Mouse (Mus musculus): ENCODE data around the gene Avpi1. TPM values are rescaled to one million over a fixed set of nuclear protein-coding genes. Genes with fewer than 3 reads are reported as not detected.

The Avpi1 gene
- polyA plus RNA-seq, 1 experiment from 2014 or later = 33.6 TPM

DNA sequence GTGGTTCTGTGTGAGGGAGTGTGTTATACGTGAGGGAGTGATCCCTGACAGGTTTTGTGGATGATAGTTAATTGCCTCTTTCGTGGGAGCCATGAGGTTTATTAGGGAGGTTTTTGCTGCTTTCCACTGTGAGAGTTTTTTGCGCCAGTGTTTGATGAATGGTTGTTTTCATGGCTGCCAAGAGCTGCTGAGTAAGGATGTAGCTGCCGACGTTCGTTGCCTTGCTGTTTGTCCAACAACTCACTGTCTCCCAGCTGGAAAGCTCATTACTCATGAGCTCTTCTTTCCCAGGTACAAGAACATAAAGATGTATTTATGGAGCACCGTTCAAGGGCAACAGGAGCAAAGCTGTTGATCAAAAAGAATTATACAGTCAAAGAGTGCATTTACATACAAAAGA lies 35.3 kb upstream of the Avpi1 start:
- Histone ChIP-seq H3K27ac (ENCODE audit: low read depth) (no peak overlapping the region), H3K4me1 (replicated peaks; ENCODE audit: control insufficient read depth, insufficient read depth, low read length) (no peaks in the 10 kb centered on the region; the same call in none of the 2 replicates), H3K27me3 (replicated peaks; ENCODE audit: control insufficient read depth, insufficient read depth, low read length) (peaks cover 5% of the 10 kb centered on the region; the same call in 1 of the 2 replicates), H3K4me3 (ENCODE audit: low read depth, low read length) (no peak overlapping the region), H3K9ac (ENCODE audit: low read length) (no peak overlapping the region), H3K4me2 (ENCODE audit: low read length) (no peak overlapping the region), H3K9me3 (ENCODE audit: control insufficient read depth, low read length) (no peaks in the 10 kb centered on the region), H3K36me3 (ENCODE audit: control insufficient read depth, insufficient read depth, low read length) (no peaks in the 10 kb centered on the region)
- 21% methylated on average over 7 of the region's 7 CpGs for WGBS
- DNase-seq (ENCODE audit: low spot score) (no peak), ATAC-seq (replicated peaks; ENCODE audit: low FRiP score, low TSS enrichment, low read depth) (no peak)

DNA sequence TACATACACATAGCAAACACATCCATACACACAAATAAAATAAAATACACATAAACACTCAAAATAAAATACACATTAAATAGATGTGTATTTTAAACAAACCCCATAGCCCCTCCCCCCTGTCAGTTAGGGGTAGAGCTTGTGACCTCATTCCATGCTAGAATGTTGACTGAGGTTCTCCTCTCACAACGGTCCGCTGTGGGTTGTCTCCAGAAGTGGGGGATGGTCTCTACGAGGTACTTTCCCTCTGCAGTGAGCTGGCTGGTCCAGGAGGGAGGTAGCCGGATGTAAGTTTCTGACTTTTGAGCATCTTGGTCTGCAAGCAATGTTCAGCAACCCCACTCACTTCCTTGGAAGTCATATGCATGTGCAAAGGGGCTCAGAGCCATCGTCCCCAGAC lies 34.9 kb upstream of the Avpi1 start, which contains the start of gene Zfyve27:
Gene Zfyve27 (plus strand): TSS at position 188 of the 400 bp plus-strand sequence.
- H3K9ac ChIP-seq (ENCODE audit: low read length) = no peak within 1 kb of the TSS
- no peak within 1 kb of the TSS for H3K4me3 ChIP-seq (ENCODE audit: low read depth, low read length)
- no peaks in the 10 kb centered on the region for H3K36me3 ChIP-seq (ENCODE audit: control insufficient read depth, insufficient read depth, low read length)
- DNase-seq (ENCODE audit: low spot score) (no peak), ATAC-seq (replicated peaks; ENCODE audit: low FRiP score, low TSS enrichment, low read depth) (no peak)
- no peaks in the 10 kb centered on the region for H3K9me3 ChIP-seq (ENCODE audit: control insufficient read depth, low read length)
- H3K27me3 ChIP-seq (replicated peaks; ENCODE audit: control insufficient read depth, insufficient read depth, low read length) = peaks cover 4% of the 10 kb centered on the region; the same call in 1 of the 2 replicates
- 40% methylated on average over 5 of the region's 5 CpGs for WGBS
- H3K4me2 ChIP-seq (ENCODE audit: low read length) = no peak within 1 kb of the TSS
- H3K27ac ChIP-seq (ENCODE audit: low read depth) = no peak within 1 kb of the TSS
- H3K4me1 ChIP-seq (replicated peaks; ENCODE audit: control insufficient read depth, insufficient read depth, low read length) = no peaks in the 10 kb centered on the region; the same call in none of the 2 replicates

DNA sequence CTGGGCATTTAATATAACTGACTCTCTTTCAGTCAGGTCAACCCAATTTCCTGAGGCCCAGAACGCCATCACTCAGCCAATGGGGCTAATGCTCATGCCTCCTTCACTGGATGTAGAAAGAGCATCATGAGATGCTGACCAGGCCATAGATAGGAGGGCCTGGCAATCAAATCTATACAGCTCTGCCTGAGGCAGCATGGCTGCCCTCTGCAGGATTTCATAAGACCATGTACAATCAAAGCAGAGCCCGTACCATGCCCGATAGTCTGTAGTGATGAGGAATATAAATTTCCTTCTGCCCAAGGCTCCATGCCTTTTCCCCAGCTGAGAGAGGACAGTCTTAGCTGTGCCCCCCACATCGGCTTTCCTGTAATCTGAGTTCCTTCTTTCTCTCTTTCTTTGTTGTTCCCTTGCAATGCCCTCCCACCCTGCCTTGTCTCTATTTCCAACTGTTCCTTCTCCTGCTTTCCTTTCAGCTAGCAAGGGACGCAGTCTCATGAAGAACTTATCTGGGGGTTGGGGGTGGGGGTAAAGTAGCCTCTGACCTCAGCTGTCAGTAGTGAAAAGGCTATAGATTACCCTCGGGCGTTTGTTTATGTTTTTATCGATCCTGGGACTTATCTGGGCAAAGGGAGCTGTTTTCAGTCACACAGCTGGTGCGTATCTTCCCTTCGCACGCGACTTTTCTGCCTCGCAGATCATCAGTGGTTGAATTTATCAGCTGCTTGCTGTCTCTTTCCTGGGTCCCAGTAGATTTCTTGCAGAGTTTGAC lies 29.6 kb upstream of the Avpi1 start:
- Histone ChIP-seq H3K9me3 (ENCODE audit: control insufficient read depth, low read length) (no peaks in the 10 kb centered on the region), H3K4me3 (ENCODE audit: low read depth, low read length) (no peak overlapping the region), H3K4me1 (replicated peaks; ENCODE audit: control insufficient read depth, insufficient read depth, low read length) (peaks cover 5% of the 10 kb centered on the region; the same call in 1 of the 2 replicates), H3K36me3 (ENCODE audit: control insufficient read depth, insufficient read depth, low read length) (no peaks in the 10 kb centered on the region), H3K4me2 (ENCODE audit: low read length) (no peak overlapping the region; the same call in 1 of the 2 replicates), H3K27ac (ENCODE audit: low read depth) (no peak overlapping the region; the same call in 1 of the 2 replicates), H3K27me3 (replicated peaks; ENCODE audit: control insufficient read depth, insufficient read depth, low read length) (no peaks in the 10 kb centered on the region), H3K9ac (ENCODE audit: low read length) (no peak overlapping the region)
- no peak for ATAC-seq (replicated peaks; ENCODE audit: low FRiP score, low TSS enrichment, low read depth)
- DNase-seq (ENCODE audit: low spot score) = no peak
- WGBS = 23% methylated on average over 13 of the region's 13 CpGs

DNA sequence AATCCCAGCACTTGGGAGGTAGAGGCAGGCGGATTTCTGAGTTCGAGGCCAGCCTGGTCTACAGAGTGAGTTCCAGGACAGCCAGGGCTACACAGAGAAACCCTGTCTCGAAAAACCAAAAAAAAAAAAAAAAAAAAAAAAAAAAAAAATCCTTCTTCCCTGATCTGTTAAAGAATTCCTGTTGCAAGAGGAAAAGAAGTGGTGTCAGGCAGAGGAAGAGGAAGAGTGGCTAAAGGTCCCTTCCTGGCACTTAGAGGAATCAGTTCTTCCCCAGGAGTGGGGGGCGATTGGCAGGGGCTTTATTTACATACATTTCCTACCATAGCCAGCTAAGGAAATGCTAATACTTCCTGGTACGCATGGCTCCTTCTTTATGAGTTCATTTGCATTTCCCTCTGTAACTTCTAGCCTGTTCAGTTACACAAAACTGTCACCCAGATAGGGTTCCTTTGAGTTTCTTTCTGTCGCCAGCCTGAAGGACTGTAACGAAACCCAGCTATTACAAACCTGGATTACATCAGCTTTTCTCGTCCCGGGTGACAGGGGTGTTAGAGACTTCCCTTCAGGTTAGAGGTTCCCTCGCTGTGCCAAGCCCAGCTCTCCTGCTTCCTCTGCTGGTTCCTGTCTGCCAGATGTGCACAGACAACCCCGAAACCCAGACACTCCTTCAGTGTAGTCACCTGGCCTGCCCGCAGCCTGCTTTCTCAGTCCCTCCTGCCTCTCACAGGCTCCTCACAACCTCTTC lies 28.8 kb upstream of the Avpi1 start:
- no peak overlapping the region for H3K4me2 ChIP-seq (ENCODE audit: low read length)
- H3K9me3 ChIP-seq (ENCODE audit: control insufficient read depth, low read length) = no peaks in the 10 kb centered on the region
- no peaks in the 10 kb centered on the region for H3K36me3 ChIP-seq (ENCODE audit: control insufficient read depth, insufficient read depth, low read length)
- no peaks in the 10 kb centered on the region for H3K27me3 ChIP-seq (replicated peaks; ENCODE audit: control insufficient read depth, insufficient read depth, low read length)
- H3K4me3 ChIP-seq (ENCODE audit: low read depth, low read length) = no peak overlapping the region
- ATAC-seq (replicated peaks; ENCODE audit: low FRiP score, low TSS enrichment, low read depth) (no peak), DNase-seq (ENCODE audit: low spot score) (no peak)
- no peak overlapping the region for H3K9ac ChIP-seq (ENCODE audit: low read length)
- no peak overlapping the region; the same call in 1 of the 2 replicates for H3K27ac ChIP-seq (ENCODE audit: low read depth)
- WGBS = 50% methylated on average over 12 of the region's 12 CpGs
- peaks cover 5% of the 10 kb centered on the region; the same call in 1 of the 2 replicates for H3K4me1 ChIP-seq (replicated peaks; ENCODE audit: control insufficient read depth, insufficient read depth, low read length)

DNA sequence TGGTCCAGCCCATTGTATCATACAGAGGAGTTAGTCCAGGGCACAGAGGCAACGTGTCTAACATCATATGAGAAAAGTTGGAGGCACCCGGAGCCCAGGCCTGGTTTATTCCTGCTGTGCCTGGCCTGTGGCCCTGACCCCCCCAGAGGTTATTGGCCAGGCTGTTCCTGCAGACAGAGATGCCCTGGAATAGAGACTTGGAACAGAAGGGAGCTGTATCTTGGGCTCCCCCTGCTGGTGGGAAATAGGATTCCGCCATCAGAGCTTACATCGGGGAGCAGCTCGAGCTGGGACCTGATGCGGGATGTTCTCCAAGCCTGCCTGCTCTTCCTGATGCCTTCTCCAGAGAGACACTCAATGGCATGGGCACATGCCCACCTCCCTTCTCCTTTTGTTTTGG lies 23.1 kb upstream of the Avpi1 start:
- Histone ChIP-seq H3K27me3 (replicated peaks; ENCODE audit: control insufficient read depth, insufficient read depth, low read length) (no peaks in the 10 kb centered on the region), H3K4me3 (ENCODE audit: low read depth, low read length) (no peak overlapping the region), H3K27ac (ENCODE audit: low read depth) (no peak overlapping the region), H3K4me2 (ENCODE audit: low read length) (no peak overlapping the region), H3K9ac (ENCODE audit: low read length) (no peak overlapping the region), H3K4me1 (replicated peaks; ENCODE audit: control insufficient read depth, insufficient read depth, low read length) (peaks cover 30% of the 10 kb centered on the region), H3K9me3 (ENCODE audit: control insufficient read depth, low read length) (no peaks in the 10 kb centered on the region), H3K36me3 (ENCODE audit: control insufficient read depth, insufficient read depth, low read length) (peaks cover 10% of the 10 kb centered on the region)
- WGBS = 5% methylated on average over 6 of the region's 6 CpGs
- ATAC-seq (replicated peaks; ENCODE audit: low FRiP score, low TSS enrichment, low read depth) (no peak; the same call in 1 of the 2 replicates), DNase-seq (ENCODE audit: low spot score) (peak; percentile 94)

DNA sequence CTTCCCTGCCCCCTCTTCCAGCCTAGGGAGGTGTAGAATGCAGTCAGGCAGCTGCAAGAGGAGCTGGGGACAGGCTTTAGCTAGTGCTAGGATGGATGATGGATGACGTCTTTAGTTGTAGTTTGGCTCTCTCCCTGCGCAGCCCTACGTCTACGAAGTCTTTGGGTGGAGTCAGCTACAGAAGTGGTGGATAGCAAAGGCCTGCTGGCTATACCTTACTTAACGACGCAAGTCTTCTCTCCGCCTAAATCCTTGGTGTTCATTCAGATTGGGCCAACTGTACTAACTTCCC lies 19.7 kb upstream of the Avpi1 start:
- Histone ChIP-seq H3K9ac (ENCODE audit: low read length) (peak overlapping the region; percentile 84), H3K9me3 (ENCODE audit: control insufficient read depth, low read length) (no peaks in the 10 kb centered on the region), H3K4me1 (replicated peaks; ENCODE audit: control insufficient read depth, insufficient read depth, low read length) (peaks cover 38% of the 10 kb centered on the region), H3K27ac (ENCODE audit: low read depth) (peak overlapping the region; percentile 79), H3K27me3 (replicated peaks; ENCODE audit: control insufficient read depth, insufficient read depth, low read length) (no peaks in the 10 kb centered on the region), H3K36me3 (ENCODE audit: control insufficient read depth, insufficient read depth, low read length) (peaks cover 10% of the 10 kb centered on the region), H3K4me3 (ENCODE audit: low read depth, low read length) (peak overlapping the region; percentile 76), H3K4me2 (ENCODE audit: low read length) (peak overlapping the region; percentile 59)
- DNase-seq (ENCODE audit: low spot score) = no peak
- 12% methylated on average over 7 of the region's 7 CpGs for WGBS
- ATAC-seq (replicated peaks; ENCODE audit: low FRiP score, low TSS enrichment, low read depth) = 0 out of 2 replicates have a peak, but pooled peaks have one; percentile 9

DNA sequence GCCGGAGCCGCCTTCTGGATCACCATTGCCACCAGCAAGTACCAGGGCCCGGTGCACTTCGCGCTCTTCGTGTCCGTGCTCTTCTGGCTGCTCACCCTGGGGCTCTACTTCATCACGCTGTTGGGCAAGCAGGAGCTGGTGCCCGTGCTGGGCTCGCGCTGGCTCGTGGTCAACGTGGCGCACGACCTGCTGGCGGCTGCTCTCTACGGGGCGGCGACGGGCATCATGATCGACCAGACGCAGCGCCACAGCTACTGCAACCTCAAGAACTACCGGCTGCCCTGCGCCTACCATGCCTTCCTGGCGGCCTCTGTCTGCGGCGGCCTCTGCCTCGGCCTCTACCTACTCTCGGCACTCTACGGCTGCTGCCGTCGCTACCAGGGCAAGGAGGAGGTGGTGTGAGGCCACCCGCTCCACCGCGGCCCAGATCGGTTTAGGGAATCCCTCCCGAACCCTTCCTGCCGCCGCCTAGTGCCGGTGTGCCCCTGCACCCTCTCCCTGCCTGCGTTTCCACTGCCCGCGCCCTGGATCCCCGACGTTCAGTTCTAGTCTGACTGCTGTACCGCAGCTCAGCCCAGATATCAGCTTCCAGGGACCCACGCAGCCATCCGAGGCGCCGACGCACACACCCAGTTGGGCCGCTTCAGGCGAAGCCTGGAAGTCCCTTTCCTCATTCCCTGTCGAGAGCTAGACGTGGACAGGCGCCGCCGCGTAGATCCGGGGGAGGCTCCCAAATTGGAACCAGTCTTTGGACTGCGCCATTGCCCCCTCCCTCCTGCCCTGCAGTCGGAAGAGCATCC lies 19.1 kb upstream of the Avpi1 start:
- peak; percentile 86 for DNase-seq (ENCODE audit: low spot score)
- Histone ChIP-seq H3K4me3 (ENCODE audit: low read depth, low read length) (peak overlapping the region; percentile 76), H3K9me3 (ENCODE audit: control insufficient read depth, low read length) (no peaks in the 10 kb centered on the region), H3K4me2 (ENCODE audit: low read length) (peak overlapping the region; percentile 59), H3K4me1 (replicated peaks; ENCODE audit: control insufficient read depth, insufficient read depth, low read length) (peaks cover 38% of the 10 kb centered on the region), H3K9ac (ENCODE audit: low read length) (peak overlapping the region; percentile 84), H3K36me3 (ENCODE audit: control insufficient read depth, insufficient read depth, low read length) (peaks cover 10% of the 10 kb centered on the region), H3K27me3 (replicated peaks; ENCODE audit: control insufficient read depth, insufficient read depth, low read length) (no peaks in the 10 kb centered on the region), H3K27ac (ENCODE audit: low read depth) (peak overlapping the region; percentile 79)
- WGBS = under 1% methylated on average over 63 of the region's 63 CpGs
- peak; percentile 12; the same call in 1 of the 2 replicates for ATAC-seq (replicated peaks; ENCODE audit: low FRiP score, low TSS enrichment, low read depth)

DNA sequence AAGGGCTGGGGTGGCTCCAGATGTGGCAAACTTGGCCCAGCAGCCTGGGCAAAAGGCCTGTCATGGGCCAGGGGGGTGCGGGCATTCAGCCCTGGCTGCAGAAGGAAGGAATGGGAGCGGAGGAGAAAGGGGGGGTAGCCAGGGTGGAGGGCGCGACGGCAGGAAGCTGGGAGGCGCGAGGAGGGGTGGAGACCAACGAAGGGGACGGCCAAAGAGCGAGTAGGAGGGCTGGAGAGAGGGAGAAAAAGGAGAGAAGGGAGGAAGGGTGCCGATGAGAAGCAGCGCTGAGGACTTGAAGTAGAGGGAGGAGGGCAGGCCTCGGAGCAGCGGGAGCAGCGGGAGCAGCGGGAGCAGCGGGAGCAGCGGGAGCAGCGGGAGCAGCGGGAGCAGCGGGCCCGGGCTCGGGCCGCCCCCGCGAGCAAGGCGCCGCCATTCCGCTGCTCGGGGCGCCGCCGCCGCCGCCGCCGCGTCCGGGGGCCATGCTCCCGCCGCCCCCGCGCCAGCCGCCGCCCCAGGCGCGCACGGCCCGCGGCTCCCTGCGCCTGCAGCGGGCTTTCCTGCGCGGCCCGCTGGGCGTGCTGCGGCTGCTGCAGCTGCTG lies 18.4 kb upstream of the Avpi1 start, which contains the start of gene Marveld1:
Gene Marveld1 (plus strand): TSS at position 231 of the 599 bp plus-strand sequence.
- WGBS = under 1% methylated on average over 34 of the region's 57 CpGs
- Histone ChIP-seq H3K4me1 (replicated peaks; ENCODE audit: control insufficient read depth, insufficient read depth, low read length) (peaks cover 38% of the 10 kb centered on the region), H3K9ac (ENCODE audit: low read length) (peak within 1 kb of the TSS; percentile 84), H3K36me3 (ENCODE audit: control insufficient read depth, insufficient read depth, low read length) (peaks cover 10% of the 10 kb centered on the region), H3K4me2 (ENCODE audit: low read length) (peak within 1 kb of the TSS; percentile 59), H3K4me3 (ENCODE audit: low read depth, low read length) (peak within 1 kb of the TSS; percentile 76), H3K9me3 (ENCODE audit: control insufficient read depth, low read length) (no peaks in the 10 kb centered on the region), H3K27me3 (replicated peaks; ENCODE audit: control insufficient read depth, insufficient read depth, low read length) (no peaks in the 10 kb centered on the region), H3K27ac (ENCODE audit: low read depth) (peak within 1 kb of the TSS; percentile 79)
- ATAC-seq (replicated peaks; ENCODE audit: low FRiP score, low TSS enrichment, low read depth) (peak; percentile 72), DNase-seq (ENCODE audit: low spot score) (peak; percentile 81)

All from intestine, embryonic 14.5 days (tissue).